Mouse (Mus musculus) stomach, embryonic 16.5 days (tissue): Measurements from ENCODE around the gene Crabp1. TPM values are rescaled to one million over a fixed set of nuclear protein-coding genes. Genes with fewer than 3 reads are reported as not detected.

Experiments used
- ATAC-seq: fragments of 200-750 bp; cut with Nextera tagmentation; 2 replicates; pipeline ENCODE4 v1.8.0; 2017; ENCODE audit warnings: moderate number of reproducible peaks, moderate TSS enrichment; ENCODE audit not compliant: insufficient read depth, low FRiP score
- H3K27ac ChIP-seq: fragments of 300-500 bp; sonication (generic); 2 replicates; pipeline ENCODE4 v1.5.1; 2014; ENCODE audit warnings: low read length
- H3K27me3 ChIP-seq: fragments of 300-500 bp; sonication (generic); 2 replicates; pipeline ENCODE4 v1.6.1; 2014; ENCODE audit warnings: low read length, control low read depth, mixed read lengths; ENCODE audit not compliant: control insufficient read depth, insufficient read depth
- H3K36me3 ChIP-seq: fragments of 300-500 bp; sonication (generic); 2 replicates; pipeline ENCODE4 v1.6.1; 2014; ENCODE audit warnings: low read length; ENCODE audit not compliant: control insufficient read depth, insufficient read depth
- H3K4me1 ChIP-seq: fragments of 300-500 bp; sonication (generic); 2 replicates; pipeline ENCODE4 v1.6.1; 2014; ENCODE audit warnings: low read length, control low read depth, mixed read lengths; ENCODE audit not compliant: control insufficient read depth, insufficient read depth
- H3K4me2 ChIP-seq: fragments of 300-500 bp; sonication (generic); 2 replicates; pipeline ENCODE4 v1.6.1; 2014; ENCODE audit warnings: low read depth, low read length, mixed read lengths
- H3K4me3 ChIP-seq: fragments of 300-500 bp; sonication (generic); replicated peaks from 2 replicates; pipeline ENCODE4 v1.5.1; 2014; ENCODE audit warnings: mild to moderate bottlenecking, low read length
- H3K9ac ChIP-seq: fragments of 300-500 bp; sonication (generic); 2 replicates; pipeline ENCODE4 v1.6.1; 2014; ENCODE audit warnings: low read length
- H3K9me3 ChIP-seq: fragments of 300-500 bp; sonication (generic); replicated peaks from 2 replicates; pipeline ENCODE4 v1.6.1; 2016; ENCODE audit warnings: low read length, control low read depth; ENCODE audit not compliant: control insufficient read depth
- WGBS: fragments of 180-500 bp; shearing (Covaris S2); extraction: QIAGEN DNeasy Blood & Tissue Kit; methylation state at CpG from one replicate; pipeline ENCODE4 v1.1.7; 2014; 5-methylcytosine and 5-hydroxymethylcytosine counted together
- polyA plus RNA-seq: library from polyadenylated mRNA; unstranded; fragments of >200 nt; fragmentation: Nextera tagmentation; extraction: Ambion mirVana; gene quantifications from 2 replicates; pipeline ENCODE4 v1.2.1, GENCODE M21; 2015

The Crabp1 gene
- polyA plus RNA-seq, 1 experiment from 2014 or later, result 43.5 TPM

GRCm38 (mm10) chr9:54787760-54788159 lies 23.2 kb downstream of the Crabp1 start:
- no peaks in the 10 kb centered on the region for H3K9me3 ChIP-seq
- no peak overlapping the region for H3K4me2 ChIP-seq
- WGBS, result 23% methylated on average over 8 of the region's 8 CpGs
- no peak overlapping the region for H3K4me3 ChIP-seq
- no peak overlapping the region for H3K27ac ChIP-seq
- H3K36me3 ChIP-seq, result no peaks in the 10 kb centered on the region
- peak; percentile 46; the same call in 1 of the 2 replicates for ATAC-seq
- H3K4me1 ChIP-seq, result no peaks in the 10 kb centered on the region
- H3K27me3 ChIP-seq, result no peaks in the 10 kb centered on the region
- H3K9ac ChIP-seq, result no peak overlapping the region

- H3K9ac ChIP-seq, result no peak overlapping the region
- no peak overlapping the region for H3K4me2 ChIP-seq
- WGBS, result 38% methylated on average over 5 of the region's 5 CpGs
- ATAC-seq, result no peak
- no peaks in the 10 kb centered on the region for H3K9me3 ChIP-seq
- H3K4me3 ChIP-seq, result no peak overlapping the region
- no peaks in the 10 kb centered on the region for H3K4me1 ChIP-seq
- H3K36me3 ChIP-seq, result no peaks in the 10 kb centered on the region
- H3K27me3 ChIP-seq, result no peaks in the 10 kb centered on the region
- no peak overlapping the region for H3K27ac ChIP-seq
These were observed 25.7 kb downstream of the Crabp1 start for GRCm38 (mm10) chr9:54790271-54790670.

GRCm38 (mm10) chr9:54801460-54801961 lies 37.0 kb downstream of the Crabp1 start:
- H3K4me3 ChIP-seq, result no peak overlapping the region
- H3K36me3 ChIP-seq, result no peaks in the 10 kb centered on the region
- no peak overlapping the region for H3K4me2 ChIP-seq
- H3K9ac ChIP-seq, result no peak overlapping the region
- no peaks in the 10 kb centered on the region for H3K9me3 ChIP-seq
- no peak for ATAC-seq
- H3K27me3 ChIP-seq, result no peaks in the 10 kb centered on the region
- no peak overlapping the region for H3K27ac ChIP-seq
- WGBS, result 39% methylated on average over 10 of the region's 10 CpGs
- no peaks in the 10 kb centered on the region; the same call in 1 of the 2 replicates for H3K4me1 ChIP-seq

DNA sequence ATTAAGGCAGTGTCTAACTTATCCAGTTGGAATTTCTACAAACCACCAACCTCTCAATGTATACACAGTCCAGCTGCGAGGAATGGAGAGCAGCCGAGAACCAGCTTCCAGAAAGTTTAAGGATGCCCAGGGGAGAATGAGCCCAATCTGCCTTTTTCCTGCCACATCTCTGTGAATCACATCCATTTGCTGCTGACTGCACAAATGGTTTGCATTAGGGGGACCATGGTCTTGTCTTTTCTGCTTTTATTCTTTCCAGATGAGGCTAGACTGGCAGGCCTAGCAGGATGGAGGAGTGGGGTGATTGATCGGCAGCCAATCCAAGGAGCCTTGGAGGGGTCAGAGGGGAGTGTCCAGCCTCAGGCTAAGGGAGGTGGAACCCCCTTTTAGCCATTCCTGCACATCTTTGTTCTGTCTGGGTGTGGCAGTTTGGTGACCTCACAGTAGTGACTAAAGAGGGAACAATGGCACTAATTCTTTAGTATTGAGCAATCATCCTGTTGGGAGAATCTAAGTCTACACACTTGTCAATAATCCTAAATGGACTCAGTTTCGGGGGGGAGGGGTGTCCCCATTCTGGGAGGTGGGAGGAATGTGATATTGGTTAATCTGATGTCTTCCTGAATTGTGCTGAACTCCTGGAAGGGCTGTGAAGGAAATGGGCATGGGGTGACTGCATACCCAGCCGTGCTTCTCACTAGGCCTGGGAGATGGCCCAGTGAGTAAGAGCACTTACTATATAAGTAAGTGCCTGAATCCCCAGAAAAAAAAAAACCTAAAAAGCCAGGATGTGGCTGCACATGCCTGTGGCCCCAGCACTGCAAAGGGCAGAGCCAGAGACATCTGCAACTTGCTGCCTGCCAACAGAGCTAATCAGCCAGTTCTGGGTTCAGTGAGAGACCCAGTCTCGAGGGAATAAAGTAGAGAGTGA lies 38.5 kb downstream of the Crabp1 start:
- no peak overlapping the region for H3K27ac ChIP-seq
- no peaks in the 10 kb centered on the region for H3K36me3 ChIP-seq
- no peak overlapping the region for H3K4me2 ChIP-seq
- no peak overlapping the region for H3K4me3 ChIP-seq
- ATAC-seq, result no peak
- H3K27me3 ChIP-seq, result no peaks in the 10 kb centered on the region
- no peaks in the 10 kb centered on the region for H3K9me3 ChIP-seq
- H3K9ac ChIP-seq, result no peak overlapping the region
- WGBS, result 62% methylated on average over 6 of the region's 6 CpGs
- no peaks in the 10 kb centered on the region; the same call in 1 of the 2 replicates for H3K4me1 ChIP-seq

- Histone ChIP-seq H3K4me3 (no peak overlapping the region), H3K9me3 (no peaks in the 10 kb centered on the region), H3K27ac (no peak overlapping the region), H3K4me1 (no peaks in the 10 kb centered on the region; the same call in 1 of the 2 replicates), H3K9ac (no peak overlapping the region), H3K36me3 (no peaks in the 10 kb centered on the region), H3K27me3 (no peaks in the 10 kb centered on the region), H3K4me2 (no peak overlapping the region)
- WGBS, result 66% methylated on average over 5 of the region's 5 CpGs
- ATAC-seq, result no peak
These were observed 39.8 kb downstream of the Crabp1 start for GRCm38 (mm10) chr9:54804351-54804750.

- ATAC-seq, result no peak
- H3K27me3 ChIP-seq, result no peaks in the 10 kb centered on the region
These were observed 43.2 kb downstream of the Crabp1 start for GRCm38 (mm10) chr9:54807761-54808160.

GRCm38 (mm10) chr9:54809953-54810352 lies 45.4 kb downstream of the Crabp1 start:
- H3K4me1 ChIP-seq, result no peaks in the 10 kb centered on the region
- H3K27me3 ChIP-seq, result no peaks in the 10 kb centered on the region
- H3K9ac ChIP-seq, result no peak overlapping the region
- H3K4me2 ChIP-seq, result no peak overlapping the region
- no peak for ATAC-seq
- 27% methylated on average over 4 of the region's 4 CpGs for WGBS
- H3K9me3 ChIP-seq, result no peaks in the 10 kb centered on the region
- no peak overlapping the region for H3K27ac ChIP-seq
- no peaks in the 10 kb centered on the region for H3K36me3 ChIP-seq
- no peak overlapping the region for H3K4me3 ChIP-seq

More at GRCm38 (mm10) chr9:54807761-54808160, 43.2 kb downstream of the Crabp1 start:
- Histone ChIP-seq H3K9me3 (no peaks in the 10 kb centered on the region), H3K4me1 (no peaks in the 10 kb centered on the region), H3K9ac (no peak overlapping the region), H3K27ac (no peak overlapping the region), H3K4me2 (no peak overlapping the region), H3K4me3 (no peak overlapping the region), H3K36me3 (no peaks in the 10 kb centered on the region)
- WGBS, result 53% methylated on average over 4 of the region's 4 CpGs

DNA sequence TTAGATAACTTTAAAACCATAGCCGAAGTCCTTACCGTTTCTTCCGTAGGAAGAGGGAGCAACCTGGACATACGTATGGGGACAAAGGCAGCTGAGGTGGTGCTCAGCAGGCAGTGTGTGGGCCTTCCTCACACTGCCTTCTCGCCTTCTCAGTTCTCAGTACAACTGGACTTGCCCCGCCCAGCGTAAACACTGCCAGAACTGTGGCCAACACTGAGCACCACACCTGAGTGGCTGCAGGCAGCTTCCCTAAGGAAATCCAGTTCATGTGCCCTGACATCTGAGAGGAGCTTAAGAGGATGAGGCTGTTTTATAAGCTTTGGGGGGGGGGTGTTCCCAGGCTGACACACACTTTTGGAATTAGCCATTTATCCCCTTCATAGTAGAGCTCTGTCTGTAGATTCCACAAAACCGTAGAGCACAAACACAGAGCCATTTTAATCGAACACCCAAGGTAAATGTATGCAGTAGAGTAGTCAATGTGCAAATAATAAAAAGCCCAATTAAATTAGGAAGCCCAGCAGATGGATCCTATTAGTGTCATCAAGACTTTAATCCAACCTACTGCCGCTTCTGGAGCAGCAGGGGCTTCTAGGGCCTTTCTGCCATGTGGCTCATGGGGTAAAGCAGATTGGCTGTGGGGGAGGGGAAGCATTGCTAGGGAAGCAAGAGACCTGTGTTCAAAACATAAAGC lies 52.1 kb downstream of the Crabp1 start:
- Histone ChIP-seq H3K4me2 (no peak overlapping the region), H3K27me3 (no peaks in the 10 kb centered on the region), H3K4me1 (peaks cover 6% of the 10 kb centered on the region; the same call in 1 of the 2 replicates), H3K36me3 (no peaks in the 10 kb centered on the region), H3K9me3 (no peaks in the 10 kb centered on the region), H3K27ac (no peak overlapping the region), H3K9ac (no peak overlapping the region), H3K4me3 (no peak overlapping the region)
- no peak for ATAC-seq
- 54% methylated on average over 10 of the region's 10 CpGs for WGBS
